Mouse (Mus musculus) olfactory bulb, adult 2 months (tissue): Measurements from ENCODE around the gene Mrps6. TPM values are rescaled to one million over a fixed set of nuclear protein-coding genes. Genes with fewer than 3 reads are reported as not detected.
A peak's percentile ranks its signal among the peaks of the same experiment; 100 is the strongest.

Experiments
- H3K27ac ChIP-seq: fragments of 200-500 bp; 2 replicates; pipeline ENCODE4 v1.5.1; 2012; ENCODE audit warnings: low read depth, low read length; ENCODE audit not compliant: insufficient read depth
- H3K4me1 ChIP-seq: fragments of 200-500 bp; 2 replicates; pipeline ENCODE4 v1.6.1; 2012; ENCODE audit warnings: low read length; ENCODE audit not compliant: control insufficient read depth, insufficient read depth
- H3K4me3 ChIP-seq: fragments of 200-500 bp; 2 replicates; pipeline ENCODE4 v1.5.1; 2012; ENCODE audit warnings: mild to moderate bottlenecking, low read depth, low read length, moderate library complexity; ENCODE audit not compliant: insufficient read depth
- CTCF ChIP-seq: fragments of 200-500 bp; IDR thresholded peaks from 2 replicates; pipeline ENCODE4 v1.5.1; 2012; ENCODE audit warnings: low read depth, mild to moderate bottlenecking, low read length, moderate library complexity; ENCODE audit not compliant: insufficient read depth
- POLR2A ChIP-seq: fragments of 200-500 bp; IDR thresholded peaks from 2 replicates; pipeline ENCODE4 v1.6.1; 2012; ENCODE audit warnings: mild to moderate bottlenecking, low read depth, low read length, moderate library complexity; ENCODE audit not compliant: insufficient read depth
- WGBS: fragments of 180-500 bp; shearing (Covaris S2); methylation state at CpG from one replicate; pipeline ENCODE4 v1.1.7; 2018; 5-methylcytosine and 5-hydroxymethylcytosine counted together
- polyA plus RNA-seq: library from polyadenylated mRNA; stranded (reverse); fragments of >200 nt; gene quantifications from 2 replicates; pipeline ENCODE4 v1.2.4, GENCODE M21; 2012; ENCODE audit warnings: low replicate concordance; ENCODE audit not compliant: missing spikeins, insufficient read depth, insufficient read length

The Mrps6 gene
- polyA plus RNA-seq, 1 experiment, result not detected

DNA sequence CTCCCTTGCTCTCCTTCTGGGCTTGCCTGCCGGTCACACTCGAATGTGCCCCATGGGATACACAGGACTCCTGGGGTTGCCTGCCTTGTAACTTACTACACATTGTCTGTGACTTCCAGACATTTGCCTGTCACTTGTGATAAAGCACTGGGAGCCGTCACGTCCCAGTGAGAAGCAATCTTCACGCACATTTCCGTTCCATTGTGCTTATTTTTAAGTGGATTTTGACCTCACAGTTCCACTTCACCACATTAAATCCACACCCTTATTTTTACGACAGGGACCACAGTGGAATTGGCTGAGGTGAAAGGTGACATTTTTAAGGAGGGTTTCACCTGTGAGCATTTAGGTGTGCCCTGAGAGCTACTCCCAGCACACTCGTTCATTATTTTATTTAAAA is 21.4 kb upstream of the Mrps6 start:
- H3K4me1 ChIP-seq, result peaks cover 3% of the 10 kb centered on the region; the same call in 1 of the 2 replicates
- 88% methylated on average over 8 of the region's 8 CpGs for WGBS
- TF ChIP-seq CTCF, result no peak
- no peak for TF ChIP-seq POLR2A
- H3K27ac ChIP-seq, result no peak overlapping the region
- H3K4me3 ChIP-seq, result no peak overlapping the region

DNA sequence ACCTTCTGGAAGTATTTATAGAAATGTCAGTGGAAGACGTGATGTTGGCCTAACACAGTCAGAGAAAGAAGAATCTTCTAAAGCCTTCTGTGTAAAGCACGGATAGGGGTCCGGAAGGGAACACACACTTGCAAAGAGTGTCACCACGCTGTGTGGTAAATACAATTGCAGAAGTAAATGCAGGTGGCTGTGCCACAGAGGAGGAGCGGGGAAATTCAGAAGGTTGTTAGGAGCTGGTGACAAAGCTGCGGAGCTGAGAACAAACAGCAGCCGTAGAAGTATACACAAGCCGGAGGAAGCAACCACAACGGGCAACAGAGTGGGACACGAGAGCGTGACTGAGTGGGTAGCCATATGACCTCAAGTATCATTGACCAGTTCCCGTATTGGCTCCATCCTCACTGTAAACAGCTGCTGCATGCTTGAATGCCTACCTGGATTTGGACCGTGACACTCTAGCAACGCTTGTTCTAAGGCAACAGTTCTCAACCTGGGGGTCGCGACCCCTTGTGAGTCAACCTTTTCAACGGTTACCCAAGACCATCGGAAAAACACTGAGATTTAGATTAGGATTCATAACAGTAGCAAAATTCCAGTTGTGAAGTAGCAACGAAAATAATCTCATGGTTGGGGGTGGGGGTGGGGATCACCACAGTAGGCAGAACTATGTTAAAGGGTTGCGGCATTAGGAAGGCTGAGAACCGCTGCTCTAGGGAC is 20.0 kb upstream of the Mrps6 start:
- Histone ChIP-seq H3K4me1 (peaks cover 3% of the 10 kb centered on the region; the same call in 1 of the 2 replicates), H3K4me3 (no peak overlapping the region), H3K27ac (no peak overlapping the region)
- TF ChIP-seq CTCF, result no peak
- no peak for TF ChIP-seq POLR2A
- WGBS, result 82% methylated on average over 21 of the region's 21 CpGs

DNA sequence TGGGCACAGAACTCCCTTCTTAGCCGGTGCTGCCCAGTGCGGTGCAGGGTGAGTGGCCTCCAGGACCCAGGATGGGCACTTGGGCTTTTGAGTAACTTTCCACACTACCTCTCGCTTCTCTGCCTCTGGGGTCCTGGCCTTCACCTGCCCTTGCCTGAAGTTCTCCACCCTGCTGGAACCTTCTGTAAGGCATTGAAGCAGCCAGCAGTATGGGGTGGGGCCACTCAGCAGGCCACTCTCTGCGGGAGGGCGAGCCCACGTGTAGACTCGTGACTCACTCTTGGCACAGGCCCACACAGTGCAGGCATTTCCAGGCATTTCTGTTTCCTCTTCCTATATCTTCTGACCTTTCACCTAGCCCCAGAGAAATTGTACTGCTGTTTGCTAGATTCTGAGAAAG is 18.6 kb upstream of the Mrps6 start:
- WGBS, result 76% methylated on average over 7 of the region's 7 CpGs
- no peak for TF ChIP-seq CTCF
- TF ChIP-seq POLR2A, result no peak

DNA sequence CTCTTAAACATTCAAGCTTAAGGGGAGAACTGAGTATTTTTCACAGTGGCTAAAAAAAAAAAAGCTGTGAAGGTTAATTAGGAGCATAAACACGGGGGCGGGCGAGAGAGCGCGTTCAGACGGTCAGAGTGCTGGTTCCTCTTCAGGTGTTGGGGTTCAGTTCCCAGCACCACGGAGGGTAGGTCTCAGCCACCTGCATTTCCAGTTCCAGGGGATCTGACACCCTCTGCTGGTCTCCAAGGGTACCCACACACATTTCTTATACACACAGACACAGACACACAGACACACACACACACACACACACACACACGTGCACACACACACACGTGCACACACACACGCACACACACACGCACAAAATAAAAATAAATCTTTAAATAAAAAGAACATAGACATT is 18.1 kb upstream of the Mrps6 start:
- 93% methylated on average over 11 of the region's 11 CpGs for WGBS
- Histone ChIP-seq H3K4me3 (no peak overlapping the region), H3K27ac (no peak overlapping the region), H3K4me1 (peaks cover 3% of the 10 kb centered on the region; the same call in 1 of the 2 replicates)
- TF ChIP-seq CTCF (no peak), POLR2A (no peak)

More for the DNA sequence above, 18.6 kb upstream of the Mrps6 start:
- H3K4me3 ChIP-seq, result no peak overlapping the region
- no peak overlapping the region for H3K27ac ChIP-seq
- H3K4me1 ChIP-seq, result peaks cover 3% of the 10 kb centered on the region; the same call in 1 of the 2 replicates

DNA sequence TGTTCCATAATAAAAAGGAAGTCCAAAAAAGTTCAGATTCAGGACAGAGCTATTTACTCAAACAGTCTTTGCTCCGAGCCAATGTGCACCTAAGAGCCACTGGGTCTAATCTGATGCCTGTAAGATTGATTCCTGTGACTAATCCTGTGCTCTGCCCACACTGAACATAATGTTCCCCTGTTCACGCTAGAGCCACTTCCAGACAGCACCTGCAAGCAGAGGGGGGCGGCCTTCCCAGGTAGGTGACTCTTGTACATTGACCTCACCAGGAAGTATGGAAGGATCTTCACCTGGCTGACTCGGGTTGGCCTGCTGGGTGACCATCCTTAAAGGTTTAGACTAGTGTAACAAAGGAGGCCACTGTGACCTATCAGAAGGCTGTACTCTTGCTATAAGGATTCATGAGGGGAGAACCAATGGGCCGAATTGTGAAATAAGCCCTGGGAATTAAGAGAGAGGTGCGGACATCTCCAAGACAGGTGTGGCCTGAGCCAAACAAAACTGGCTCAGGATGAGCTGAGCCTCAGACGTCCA is 6.2 kb upstream of the Mrps6 start:
- TF ChIP-seq CTCF (no peak), POLR2A (no peak)
- Histone ChIP-seq H3K4me1 (no peaks in the 10 kb centered on the region), H3K4me3 (no peak overlapping the region), H3K27ac (no peak overlapping the region)
- WGBS, result 91% methylated on average over 7 of the region's 7 CpGs

DNA sequence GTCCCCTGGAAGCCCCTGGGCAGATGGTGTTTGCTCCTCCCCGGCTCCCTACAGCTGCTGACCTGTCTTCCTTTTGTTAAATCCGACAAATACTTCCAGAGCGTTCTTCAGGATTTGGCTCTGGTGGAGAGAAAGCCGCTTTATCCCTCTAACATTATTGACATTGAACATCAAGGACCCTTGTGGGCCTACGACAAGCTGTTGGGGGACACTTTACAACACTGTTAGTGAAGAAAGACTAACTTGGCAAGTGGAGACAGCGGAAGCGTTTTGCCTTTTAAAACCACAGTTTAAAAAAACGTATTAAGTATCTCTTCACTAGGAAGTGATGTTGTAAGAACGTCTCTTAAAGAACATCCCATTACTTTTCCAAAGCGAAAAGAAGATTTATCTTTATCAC is 5.5 kb upstream of the Mrps6 start:
- Histone ChIP-seq H3K27ac (no peak overlapping the region), H3K4me1 (no peaks in the 10 kb centered on the region), H3K4me3 (no peak overlapping the region)
- TF ChIP-seq POLR2A, result no peak
- TF ChIP-seq CTCF, result no peak
- WGBS, result 86% methylated on average over 10 of the region's 10 CpGs

DNA sequence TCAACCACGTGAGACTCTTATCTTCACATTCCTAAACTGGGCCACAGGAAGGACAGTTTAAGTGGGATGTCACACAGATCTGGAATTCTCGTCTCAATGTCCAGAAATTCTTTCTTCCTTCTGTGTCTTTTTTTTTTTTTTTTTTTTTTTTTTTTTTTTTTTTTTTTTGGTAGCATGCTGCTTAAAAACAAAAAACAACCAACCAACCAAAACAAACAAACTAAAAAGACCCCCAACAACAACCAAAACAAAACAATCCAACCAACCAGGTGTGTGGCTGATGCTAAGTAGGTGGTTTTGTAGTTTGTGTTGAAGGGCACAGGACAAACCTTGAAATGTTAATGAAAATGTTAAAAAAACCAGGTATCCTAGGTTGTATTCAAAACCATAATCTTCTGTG is 1.4 kb upstream of the Mrps6 start:
- no peak for TF ChIP-seq CTCF
- TF ChIP-seq POLR2A, result no peak
- Histone ChIP-seq H3K27ac (no peak overlapping the region), H3K4me1 (peaks cover 12% of the 10 kb centered on the region), H3K4me3 (no peak overlapping the region)
- WGBS, result 73% methylated on average over 2 of the region's 2 CpGs

DNA sequence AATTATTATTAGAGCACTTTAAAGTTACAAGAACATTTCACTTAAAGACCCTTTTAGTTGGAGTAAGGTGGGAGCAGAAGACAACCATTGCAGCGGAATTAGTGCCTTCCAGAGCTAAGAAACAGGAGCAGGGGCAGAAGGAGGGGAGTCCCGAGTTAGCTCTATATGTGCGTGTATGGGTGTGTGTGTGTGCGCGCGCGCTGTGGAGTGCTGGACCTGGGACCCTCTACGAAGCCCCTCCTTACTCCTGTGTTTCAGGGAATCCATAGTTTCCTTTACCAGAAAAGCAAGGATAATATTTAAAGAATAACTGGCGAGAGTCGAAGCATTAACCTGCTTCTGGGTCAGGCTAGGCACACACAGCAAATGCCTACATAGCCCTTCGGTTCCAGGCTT is 616 bp upstream of the Mrps6 start:
- peak overlapping the region; percentile 83 for H3K4me3 ChIP-seq
- H3K4me1 ChIP-seq, result peaks cover 12% of the 10 kb centered on the region
- H3K27ac ChIP-seq, result peak overlapping the region; percentile 92
- 2% methylated on average over 11 of the region's 11 CpGs for WGBS
- 0 out of 2 replicates have a peak, but pooled peaks have one; percentile 27 for TF ChIP-seq POLR2A
- TF ChIP-seq CTCF, result no peak

DNA sequence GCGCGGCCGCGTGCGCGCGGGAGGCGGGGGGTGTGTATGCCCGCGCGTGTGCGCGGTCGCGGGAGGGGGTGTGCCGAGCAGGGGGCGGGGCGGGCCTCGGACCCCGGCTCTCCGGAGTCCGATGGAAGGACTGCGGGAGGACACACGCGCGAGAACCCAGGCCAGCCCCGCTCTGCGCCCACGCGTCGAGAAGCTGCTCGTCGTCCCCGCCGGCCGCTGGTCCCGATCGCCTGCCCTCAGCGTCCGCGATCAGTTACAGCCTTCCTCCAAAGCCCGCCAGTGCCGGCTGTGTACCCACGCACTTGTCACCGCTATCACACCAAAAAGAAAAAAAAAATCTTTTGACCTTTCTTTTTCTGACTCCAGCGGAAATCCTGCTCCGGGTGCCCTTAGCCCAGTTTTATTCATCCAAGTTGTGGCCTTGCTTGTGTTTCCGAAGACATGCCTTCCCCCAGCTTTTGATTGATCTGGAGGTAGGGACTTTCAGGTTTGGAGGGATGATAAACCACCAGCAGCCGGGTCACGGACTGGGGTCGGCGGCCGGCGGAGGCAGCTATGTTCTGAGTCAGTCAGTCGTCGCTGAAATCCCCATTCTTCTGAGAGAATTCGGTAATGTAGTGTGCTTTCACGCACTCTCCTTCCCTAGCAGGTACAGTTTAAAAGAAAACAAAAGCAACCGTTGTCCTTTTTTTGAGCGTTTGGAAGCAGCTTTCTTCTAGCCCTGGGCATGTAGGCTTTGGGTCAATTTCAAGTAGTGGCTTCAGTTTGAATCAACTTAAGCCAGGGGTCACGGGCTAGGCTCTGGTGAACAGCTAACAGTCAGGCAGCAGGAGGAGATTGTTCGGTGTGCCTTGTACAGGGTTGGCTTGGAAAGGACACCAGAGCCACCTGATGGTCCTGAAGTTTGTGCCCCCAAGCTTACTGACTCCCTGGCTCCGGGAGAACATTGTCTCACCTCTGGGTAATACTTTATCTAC is 862 bp downstream of the Mrps6 start:
- peak overlapping the region; percentile 83 for H3K4me3 ChIP-seq
- H3K27ac ChIP-seq, result no peak overlapping the region
- no peak for TF ChIP-seq CTCF
- TF ChIP-seq POLR2A, result no peak
- WGBS, result 3% methylated on average over 61 of the region's 63 CpGs
- H3K4me1 ChIP-seq, result peaks cover 12% of the 10 kb centered on the region

DNA sequence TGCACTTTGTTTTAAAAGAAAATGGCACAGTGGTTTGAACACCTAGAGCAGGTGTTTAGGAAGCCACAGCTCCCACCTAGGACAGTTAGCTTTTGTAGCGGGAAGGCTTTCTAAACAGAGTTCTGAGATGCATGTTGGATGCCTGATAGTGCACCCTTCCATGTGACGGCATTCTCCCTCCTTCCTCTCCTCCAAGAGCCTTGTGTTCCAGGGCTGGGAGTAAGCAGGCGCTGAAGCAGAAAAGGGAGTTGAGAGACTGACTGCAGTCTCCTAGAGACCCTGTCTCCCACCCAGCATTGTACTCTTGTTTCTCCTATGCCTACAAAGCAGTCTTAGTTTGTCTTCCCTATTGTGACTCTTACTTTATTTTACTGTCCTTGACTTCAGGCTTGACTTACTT is 2.1 kb downstream of the Mrps6 start:
- no peak overlapping the region for H3K27ac ChIP-seq
- no peak for TF ChIP-seq POLR2A
- TF ChIP-seq CTCF, result no peak
- H3K4me3 ChIP-seq, result no peak overlapping the region
- H3K4me1 ChIP-seq, result peaks cover 12% of the 10 kb centered on the region
- 43% methylated on average over 3 of the region's 3 CpGs for WGBS
